Mouse (Mus musculus): ENCODE measurements around the gene Insl3. TPM values are rescaled to one million over a fixed set of nuclear protein-coding genes. Genes with fewer than 3 reads are reported as not detected.

The Insl3 gene
- 28.0 TPM for polyA plus RNA-seq (2017; shearing (Covaris generic))

DNA sequence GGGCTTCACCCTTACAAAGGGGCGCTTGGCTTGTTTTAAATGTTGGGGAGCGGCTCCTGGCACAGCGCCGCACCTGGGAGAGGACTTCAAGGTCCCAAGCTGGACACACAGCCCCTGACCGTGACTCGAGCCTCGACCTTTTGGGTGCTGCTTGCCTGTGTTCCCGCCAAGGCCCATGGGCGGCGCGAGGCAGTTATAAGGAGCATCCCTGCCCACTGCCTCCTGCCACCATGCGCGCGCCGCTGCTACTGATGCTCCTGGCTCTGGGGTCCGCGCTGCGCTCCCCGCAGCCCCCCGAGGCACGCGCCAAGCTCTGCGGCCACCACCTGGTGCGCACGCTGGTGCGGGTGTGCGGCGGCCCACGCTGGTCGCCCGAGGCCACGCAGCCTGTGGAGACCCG, at the start of gene Insl3:
Gene Insl3 (plus strand): TSS at position 187 of the 400 bp plus-strand sequence.

DNA sequence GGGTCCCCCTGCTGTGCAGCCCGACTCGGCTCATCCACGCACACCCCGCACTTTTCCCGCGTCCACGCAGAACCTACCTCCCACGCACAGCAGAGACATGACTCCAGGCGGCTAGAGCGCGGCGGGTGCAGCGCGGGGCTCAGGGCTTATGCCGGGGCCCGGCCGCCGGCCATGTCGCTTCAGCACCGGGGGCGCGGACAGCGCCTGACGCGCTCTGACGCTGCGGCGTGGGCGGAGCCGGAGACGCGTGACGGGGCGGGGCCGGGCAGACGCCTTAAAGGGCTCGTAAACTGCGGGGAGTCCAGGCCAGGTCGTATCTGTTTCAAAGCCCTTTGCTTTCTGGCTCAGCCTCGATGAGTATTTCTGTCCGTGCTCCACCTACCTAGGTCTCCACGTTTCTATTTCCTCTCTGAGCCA, 17.5 kb upstream of the Insl3 start, which contains the start of gene Unc13a:
Gene Unc13a (minus strand): TSS at position 209 of the 417 bp plus-strand sequence.

DNA sequence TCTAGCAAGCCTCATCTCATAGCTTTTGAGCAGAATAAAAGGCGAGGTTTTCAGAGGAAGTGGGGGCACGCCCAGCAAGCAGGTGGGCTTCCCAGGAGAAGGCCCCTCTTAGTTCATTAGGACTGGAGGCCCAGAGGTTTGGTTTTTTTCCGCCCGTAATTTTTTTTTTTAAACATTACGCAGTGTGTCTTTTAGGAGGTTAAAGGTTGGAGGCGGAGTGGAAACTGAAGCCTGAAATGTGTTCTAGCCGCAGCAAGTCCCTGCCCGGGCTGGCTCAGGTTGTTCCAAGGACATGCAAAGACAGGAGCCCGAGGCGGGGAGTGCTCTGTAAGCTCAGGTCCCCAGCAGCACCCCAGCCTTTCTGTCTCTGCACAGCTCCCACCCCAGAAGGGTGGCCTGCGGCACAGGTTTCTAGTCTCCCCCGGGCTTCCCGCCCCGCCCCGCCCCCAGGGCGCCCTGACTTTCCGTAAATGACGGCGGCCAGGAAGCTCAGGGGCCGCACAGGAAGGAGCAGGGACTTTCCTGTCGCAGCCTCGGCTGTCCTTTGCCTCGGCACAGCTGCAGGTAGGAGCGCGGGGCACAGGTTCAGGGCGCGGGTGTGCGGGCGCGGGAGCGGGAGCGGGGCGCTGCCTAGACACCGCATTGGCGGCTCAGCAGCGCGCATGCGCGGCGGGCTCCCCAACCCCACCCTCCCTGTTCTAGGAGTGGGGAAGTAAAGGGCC, 12.8 kb upstream of the Insl3 start, which contains the start of gene Jak3:
Gene Jak3 (plus strand): TSS at position 277 of the 722 bp plus-strand sequence.

DNA sequence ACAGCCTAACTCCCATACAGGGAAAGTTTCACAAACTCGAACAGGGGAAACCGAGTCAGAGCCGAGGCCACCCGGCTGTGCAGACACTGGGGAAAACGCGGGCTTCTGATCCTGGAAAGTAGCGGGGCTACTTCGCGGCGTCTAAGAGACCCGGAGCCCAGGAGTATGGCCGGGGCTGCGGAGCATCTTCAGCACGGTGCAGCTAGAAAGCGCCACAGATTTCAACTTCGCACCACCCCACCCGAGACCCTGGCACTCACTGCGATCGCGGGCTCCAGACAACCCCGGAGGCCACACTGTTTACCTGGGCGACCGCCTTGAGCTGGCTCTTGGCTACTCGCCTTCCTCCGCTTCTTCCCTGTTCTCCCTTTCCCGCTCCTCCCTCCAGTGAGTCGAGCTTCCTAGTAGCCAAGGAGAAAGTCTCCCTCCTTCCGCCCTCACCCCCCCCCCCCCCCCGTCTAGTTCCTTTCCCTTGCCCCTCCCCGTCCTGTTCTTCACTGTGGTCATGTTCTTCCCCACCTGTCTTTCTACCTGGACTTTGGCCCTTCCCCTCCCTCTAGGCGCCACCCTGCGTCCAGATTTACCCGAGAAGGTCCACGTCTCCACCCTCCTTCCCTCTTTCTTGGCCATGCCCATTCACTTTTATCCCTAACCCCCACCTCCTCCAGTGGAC, 12.5 kb downstream of the Insl3 start, which contains the start of gene B3gnt3:
Gene B3gnt3 (minus strand): TSS at position 376 of the 673 bp plus-strand sequence.

DNA sequence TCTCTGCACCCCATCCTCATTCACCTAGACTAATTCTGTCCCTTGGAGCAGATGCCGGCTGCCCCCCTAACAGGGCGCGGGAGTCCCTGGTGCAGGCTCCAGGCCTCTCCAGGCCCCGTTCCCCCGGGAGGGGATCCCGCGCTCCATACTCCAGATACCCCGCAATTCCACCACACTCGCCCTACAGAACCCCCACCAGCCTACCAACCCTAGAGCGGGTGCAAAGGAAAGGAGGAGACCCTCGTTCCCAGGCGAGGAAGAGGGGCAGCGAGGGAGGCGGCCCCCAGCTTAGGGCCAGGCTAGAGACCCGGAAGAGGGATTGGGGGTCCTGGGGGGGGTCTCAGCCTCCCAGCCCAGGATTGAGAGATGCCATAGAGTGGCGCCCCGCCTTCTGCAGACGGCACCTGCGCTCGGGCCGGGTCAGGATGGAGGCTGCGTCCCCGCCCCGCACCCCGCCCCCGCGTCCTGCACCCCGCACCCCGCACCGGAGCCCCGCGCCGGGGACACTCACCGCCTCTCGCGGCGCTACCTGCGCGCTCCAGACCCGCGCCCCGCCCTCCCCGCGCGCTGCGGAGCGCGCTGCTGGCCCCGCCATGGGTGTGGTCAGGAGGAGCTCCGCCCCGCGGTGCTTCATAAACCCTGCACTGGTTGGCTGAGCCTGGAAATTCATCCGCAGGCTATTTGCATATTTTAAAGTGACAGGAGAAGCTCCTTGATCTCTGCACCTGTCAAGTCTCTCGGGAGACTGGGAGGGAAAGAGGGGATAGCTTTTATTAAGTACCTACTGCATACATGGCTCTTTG, 36.3 kb downstream of the Insl3 start, which contains the start of gene Fcho1:
Gene Fcho1 (minus strand): TSS at position 595 of the 803 bp plus-strand sequence.

Other genes starting within 250 kb of the Insl3 start
- gene Abhd8, start 225.6 kb upstream of the Insl3 start, polyA plus RNA-seq (2017; shearing (Covaris generic)), result 153 TPM
- 91.6 TPM for gene Mrpl34, start 224.3 kb upstream of the Insl3 start, polyA plus RNA-seq (2017; shearing (Covaris generic))
- gene Dda1, start 220.0 kb upstream of the Insl3 start, polyA plus RNA-seq (2017; shearing (Covaris generic)), result 76.6 TPM
- gene Ano8, start 203.3 kb upstream of the Insl3 start, polyA plus RNA-seq (2017; shearing (Covaris generic)), result 0.28 TPM
- 9.2 TPM for gene Gtpbp3, start 201.1 kb upstream of the Insl3 start, polyA plus RNA-seq (2017; shearing (Covaris generic))
- not detected for gene Plvap, start 177.5 kb upstream of the Insl3 start, polyA plus RNA-seq (2017; shearing (Covaris generic))
- gene Ccdc194, start 163.5 kb upstream of the Insl3 start, polyA plus RNA-seq (2017; shearing (Covaris generic)), result not detected
- gene Bst2, start 151.8 kb upstream of the Insl3 start, polyA plus RNA-seq (2017; shearing (Covaris generic)), result 140 TPM
- 95.4 TPM for gene Mvb12a, start 146.3 kb upstream of the Insl3 start, polyA plus RNA-seq (2017; shearing (Covaris generic))
- not detected for gene Tmem221, start 130.3 kb upstream of the Insl3 start, polyA plus RNA-seq (2017; shearing (Covaris generic))
- 0.21 TPM for gene Nxnl1, start 122.6 kb upstream of the Insl3 start, polyA plus RNA-seq (2017; shearing (Covaris generic))
- 22.7 TPM for gene Slc27a1, start 120.3 kb upstream of the Insl3 start, polyA plus RNA-seq (2017; shearing (Covaris generic))
- gene Pgls, start 97.0 kb upstream of the Insl3 start, polyA plus RNA-seq (2017; shearing (Covaris generic)), result 28.9 TPM
- 5.8 TPM for gene Fam129c, start 91.6 kb upstream of the Insl3 start, polyA plus RNA-seq (2017; shearing (Covaris generic))
- gene Colgalt1, start 78.2 kb upstream of the Insl3 start, polyA plus RNA-seq (2017; shearing (Covaris generic)), result 4.0 TPM
- 0.55 TPM for gene Unc13a, start 17.5 kb upstream of the Insl3 start, polyA plus RNA-seq (2017; shearing (Covaris generic))
- gene Jak3, start 12.9 kb upstream of the Insl3 start, polyA plus RNA-seq (2017; shearing (Covaris generic)), result 200 TPM
- gene B3gnt3, start 12.6 kb downstream of the Insl3 start, polyA plus RNA-seq (2017; shearing (Covaris generic)), result 8.0 TPM
- gene Fcho1, start 36.5 kb downstream of the Insl3 start, polyA plus RNA-seq (2017; shearing (Covaris generic)), result 283 TPM
- 17.1 TPM for gene Zfp709, start 192.8 kb downstream of the Insl3 start, polyA plus RNA-seq (2017; shearing (Covaris generic))
- 7.6 TPM for gene Zfp882, start 219.4 kb downstream of the Insl3 start, polyA plus RNA-seq (2017; shearing (Covaris generic))
- 23.7 TPM for gene Zfp617, start 219.4 kb downstream of the Insl3 start, polyA plus RNA-seq (2017; shearing (Covaris generic))